ENCODE assay signal across 8 mouse cellular contexts in genomic region chr17:36205456-36205855, GRCm38 (mm10). TPM values are rescaled to one million over a fixed set of nuclear protein-coding genes. Genes with fewer than 3 reads are reported as not detected.
DNase-seq lines count a peak whose midpoint lies in the region; ATAC-seq and TF ChIP-seq lines count a peak whose summit lies in the region.

No protein-coding gene starts in this region.

- H3K4me3 ChIP-seq in CH12.LX (replicated peaks in 1 of 3; ENCODE audit: low read depth in 2 of 3, low read length in 2 of 3, poor library complexity in 1 of 3): peak overlapping the region; percentile 31 to 69 (median 47)
- H3K4me3 ChIP-seq in bone marrow, adult 2 months (replicated peaks; ENCODE audit: control insufficient read depth, low read depth, low read length): peak overlapping the region; percentile 72
- peak overlapping the region; percentile 40 to 42 for H3K4me3 ChIP-seq in heart, embryonic 14.5 days (ENCODE audit: control insufficient read depth in 1 of 2, insufficient read depth in 1 of 2, low read depth in 1 of 2, low read length in 2 of 2)
- H3K4me3 ChIP-seq in stomach, embryonic 14.5 days (ENCODE audit: low read depth, low read length): peak overlapping the region; percentile 32

- peaks cover 50% of the 10 kb centered on the region for H3K27me3 ChIP-seq in CH12.LX (replicated peaks)
- H3K27me3 ChIP-seq in heart, embryonic 14.5 days (ENCODE audit: control insufficient read depth, insufficient read depth, low read length): peaks cover 69% of the 10 kb centered on the region
- H3K27me3 ChIP-seq in stomach, embryonic 14.5 days (ENCODE audit: control insufficient read depth, insufficient read depth, low read length): peaks cover 14% of the 10 kb centered on the region; the same call in 1 of the 2 replicates

- H3K79me2 ChIP-seq in CH12.LX (replicated peaks; ENCODE audit: control insufficient read depth, extremely low read depth, insufficient read depth, poor library complexity, severe bottlenecking): no peaks in the 10 kb centered on the region

- no peak for TF ChIP-seq POLR2A in CH12.LX (IDR thresholded peaks at IDR 0.05; ENCODE audit: low read depth, low read length)
- TF ChIP-seq POLR2A in bone marrow, adult 2 months (IDR thresholded peaks at IDR 0.05; ENCODE audit: borderline replicate concordance, control insufficient read depth, low read depth, low read length): no peak

- WGBS in bone marrow, adult 2 months: under 1% methylated on average over 15 of the region's 15 CpGs
- under 1% methylated on average over 15 of the region's 15 CpGs for WGBS in heart, embryonic 14.5 days
- 3% methylated on average over 15 of the region's 15 CpGs for WGBS in stomach, embryonic 14.5 days

- no peaks in the 10 kb centered on the region for H3K4me1 ChIP-seq in CH12.LX (ENCODE audit: control insufficient read depth in 1 of 2, insufficient read depth in 2 of 2)
- no peaks in the 10 kb centered on the region for H3K4me1 ChIP-seq in bone marrow, adult 2 months (ENCODE audit: control insufficient read depth, insufficient read depth, low read length)
- H3K4me1 ChIP-seq in heart, embryonic 14.5 days (ENCODE audit: control insufficient read depth in 2 of 2, insufficient read depth in 2 of 2, low read length in 2 of 2): peaks cover 0 to 4% of the 10 kb centered on the region in 2 experiments; a peak in 3 of 4 replicates
- H3K4me1 ChIP-seq in stomach, embryonic 14.5 days (ENCODE audit: control insufficient read depth, insufficient read depth, low read length): no peaks in the 10 kb centered on the region

- H3K36me3 ChIP-seq in CH12.LX (replicated peaks in 1 of 2; ENCODE audit: control insufficient read depth in 1 of 2, insufficient read depth in 1 of 2, low read length in 1 of 2): no peaks in the 10 kb centered on the region
- no peaks in the 10 kb centered on the region for H3K36me3 ChIP-seq in heart, embryonic 14.5 days (ENCODE audit: control insufficient read depth, insufficient read depth, low read length)
- H3K36me3 ChIP-seq in stomach, embryonic 14.5 days (ENCODE audit: control insufficient read depth, insufficient read depth, low read length): no peaks in the 10 kb centered on the region

- peak overlapping the region; percentile 64 for H3K4me2 ChIP-seq in CH12.LX (ENCODE audit: insufficient read depth, low read depth, poor library complexity, severe bottlenecking)
- H3K4me2 ChIP-seq in heart, embryonic 14.5 days (ENCODE audit: low read length): peak overlapping the region; percentile 75
- peak overlapping the region; percentile 59 for H3K4me2 ChIP-seq in stomach, embryonic 14.5 days (replicated peaks; ENCODE audit: low read depth, low read length)

- no peak for TF ChIP-seq RAD21 in CH12.LX (IDR thresholded peaks at IDR 0.05; ENCODE audit: low read depth, low read length)

- in situ Hi-C loops in CH12.LX (cut with MboI; ENCODE audit: low pct_ligation_motif_present, low pct_unique_long_range_greater_than_20kb, low sequenced_read_pairs): no loop called here

- ATAC-seq in heart, embryonic 14.5 days (ENCODE audit: insufficient number of reproducible peaks, insufficient read depth, low FRiP score, low read depth): no peak
- ATAC-seq in megakaryocyte, adult 5-6 weeks (ENCODE audit: poor library complexity, severe bottlenecking): peak; percentile 92
- 0 out of 2 replicates have a peak, but pooled peaks have one; percentile 56 for ATAC-seq in stomach, embryonic 14.5 days (ENCODE audit: insufficient number of reproducible peaks, insufficient read depth, low FRiP score, low read depth)

- TF ChIP-seq EP300 in CH12.LX (IDR thresholded peaks at IDR 0.05; ENCODE audit: low read length): no peak

- dilution Hi-C loops in CH12.LX (cut with MboI; ENCODE audit: extremely low pct_ligation_motif_present, extremely low pct_unique_long_range_greater_than_20kb, low sequenced_read_pairs): no loop called here

- no peak for TF ChIP-seq CTCF in CH12.LX (conservative IDR thresholded peaks at IDR 0.05 in 1 of 2, IDR thresholded peaks at IDR 0.05 in 1 of 2; ENCODE audit: low read depth in 2 of 2, low read length in 2 of 2)
- TF ChIP-seq CTCF in bone marrow, adult 2 months (IDR thresholded peaks at IDR 0.05; ENCODE audit: control insufficient read depth, insufficient read depth, low read length): no peak

- no peak overlapping the region for H3K27ac ChIP-seq in CH12.LX (ENCODE audit: insufficient read depth, low read depth)
- H3K27ac ChIP-seq in bone marrow, adult 2 months (ENCODE audit: control insufficient read depth, insufficient read depth, low read depth, low read length, poor library complexity): no peak overlapping the region; the same call in 1 of the 2 replicates
- no peak overlapping the region for H3K27ac ChIP-seq in heart, embryonic 14.5 days (replicated peaks in 1 of 2; ENCODE audit: control insufficient read depth in 1 of 2, insufficient read depth in 1 of 2, low read depth in 2 of 2, low read length in 2 of 2)
- no peak overlapping the region for H3K27ac ChIP-seq in stomach, embryonic 14.5 days (ENCODE audit: low read length)

- DNase-seq in CH12.LX (ENCODE audit: extremely low read depth): no peak
- peak; percentile 15 for DNase-seq in kidney, postnatal 14 days
- no peak for DNase-seq in cerebellum, adult 9-10 months
- no peak for DNase-seq in spleen, postnatal 4 days (ENCODE audit: low spot score in 2 of 2)

- H3K9ac ChIP-seq in CH12.LX (ENCODE audit: insufficient read depth, low read depth): no peak overlapping the region
- peak overlapping the region; percentile 32; the same call in 1 of the 2 replicates for H3K9ac ChIP-seq in heart, embryonic 14.5 days (ENCODE audit: low read length)
- no peak overlapping the region for H3K9ac ChIP-seq in stomach, embryonic 14.5 days (replicated peaks; ENCODE audit: low read depth, low read length)

- no peaks in the 10 kb centered on the region for H3K9me3 ChIP-seq in CH12.LX (replicated peaks; ENCODE audit: low read length)
- H3K9me3 ChIP-seq in heart, embryonic 14.5 days (ENCODE audit: control insufficient read depth, low read length): no peaks in the 10 kb centered on the region
- H3K9me3 ChIP-seq in stomach, embryonic 14.5 days (ENCODE audit: control insufficient read depth, low read depth, low read length): no peaks in the 10 kb centered on the region

TF ChIP-seq in CH12.LX, 34 proteins besides CTCF, POLR2A, EP300 and RAD21:
- no peak for TF ChIP-seq ELF1 (IDR thresholded peaks at IDR 0.05; ENCODE audit: low read depth, low read length)
- no peak for TF ChIP-seq TCF12 (IDR thresholded peaks at IDR 0.05; ENCODE audit: low read depth, low read length)
- TF ChIP-seq USF1 (IDR thresholded peaks at IDR 0.05; ENCODE audit: low read depth, low read length): no peak
- no peak for TF ChIP-seq MYC (IDR thresholded peaks at IDR 0.05; ENCODE audit: low read depth, low read length)
- no peak for TF ChIP-seq JUN (IDR thresholded peaks at IDR 0.05; ENCODE audit: insufficient read depth, low read depth, low read length)
- TF ChIP-seq RCOR1 (conservative IDR thresholded peaks at IDR 0.05; ENCODE audit: low read depth, low read length): no peak
- TF ChIP-seq MAZ (IDR thresholded peaks at IDR 0.05; ENCODE audit: low read depth, low read length): no peak
- no peak for TF ChIP-seq CHD2 (IDR thresholded peaks at IDR 0.05; ENCODE audit: low read length)
- TF ChIP-seq ZNF384 (IDR thresholded peaks at IDR 0.05; ENCODE audit: low read depth, low read length): no peak
- no peak for TF ChIP-seq MAFK (IDR thresholded peaks at IDR 0.05; ENCODE audit: insufficient replicate concordance, low read length)
- TF ChIP-seq TBP (conservative IDR thresholded peaks at IDR 0.05; ENCODE audit: low read depth, low read length): no peak

RNA-seq across cellular contexts. Expression of gene H2-T3, which starts 15.4 kb away (rescaled TPM):
- total RNA-seq in CH12.LX (2012; rRNA removed): not detected in 2 replicates
- total RNA-seq in CH12.LX (2014; rRNA removed): not detected in 2 replicates
- polyA plus RNA-seq in CH12.LX (2012; ENCODE audit: insufficient read length, low read depth): 0.74 and 1.3 TPM in 2 replicates
- 0.80 TPM in 1 of 2 replicates, not detected in the other for polyA plus RNA-seq in bone marrow, adult 2 months (2011; ENCODE audit: insufficient read depth, insufficient read length, low replicate concordance, missing spikeins)
- polyA plus RNA-seq in heart, embryonic 14.5 days (2014; fragmentation: Nextera tagmentation; extraction: Ambion mirVana): not detected in 2 replicates
- not detected in 2 replicates for total RNA-seq in megakaryocyte, adult 5-6 weeks (2015)
- not detected in 2 replicates for total RNA-seq in megakaryocyte, adult 5-6 weeks (2017)
- polyA plus RNA-seq in stomach, embryonic 14.5 days (2014; fragmentation: Nextera tagmentation; extraction: Ambion mirVana): not detected in 2 replicates

RNA-seq across cellular contexts. Expression of gene Gm8909, which starts 37.1 kb away (rescaled TPM):
- total RNA-seq in CH12.LX (2012; rRNA removed) (0.25 and 0.38 TPM in 2 replicates), CH12.LX (2014; rRNA removed) (not detected in 2 replicates)
- polyA plus RNA-seq in CH12.LX (2012; ENCODE audit: insufficient read length, low read depth): 16.5 and 35.5 TPM in 2 replicates
- polyA plus RNA-seq in bone marrow, adult 2 months (2011; ENCODE audit: insufficient read depth, insufficient read length, low replicate concordance, missing spikeins): 3.0 TPM in 1 of 2 replicates, not detected in the other
- not detected in 2 replicates for polyA plus RNA-seq in heart, embryonic 14.5 days (2014; fragmentation: Nextera tagmentation; extraction: Ambion mirVana)
- total RNA-seq in megakaryocyte, adult 5-6 weeks (2015): not detected in 2 replicates
- not detected in 2 replicates for total RNA-seq in megakaryocyte, adult 5-6 weeks (2017)
- 2.0 and 3.0 TPM in 2 replicates for polyA plus RNA-seq in stomach, embryonic 14.5 days (2014; fragmentation: Nextera tagmentation; extraction: Ambion mirVana)

RNA-seq across cellular contexts. Expression of gene Rpp21, which starts 52.4 kb away (rescaled TPM):
- total RNA-seq in CH12.LX (2012; rRNA removed): 53.8 and 59.7 TPM in 2 replicates
- total RNA-seq in CH12.LX (2014; rRNA removed): 22.5 and 25.4 TPM in 2 replicates
- 44.2 and 50.5 TPM in 2 replicates for polyA plus RNA-seq in CH12.LX (2012; ENCODE audit: insufficient read length, low read depth)
- polyA plus RNA-seq in bone marrow, adult 2 months (2011; ENCODE audit: insufficient read depth, insufficient read length, low replicate concordance, missing spikeins): 53.7 and 117 TPM in 2 replicates
- polyA plus RNA-seq in heart, embryonic 14.5 days (2014; fragmentation: Nextera tagmentation; extraction: Ambion mirVana): 108 and 111 TPM in 2 replicates
- total RNA-seq in megakaryocyte, adult 5-6 weeks (2015): 77.4 and 79.9 TPM in 2 replicates
- 54.1 and 74.4 TPM in 2 replicates for total RNA-seq in megakaryocyte, adult 5-6 weeks (2017)
- 133 and 167 TPM in 2 replicates for polyA plus RNA-seq in stomach, embryonic 14.5 days (2014; fragmentation: Nextera tagmentation; extraction: Ambion mirVana)
